Mouse (Mus musculus) myocyte (in vitro differentiated cells): ENCODE results near the gene Ypel1. TPM values are rescaled to one million over a fixed set of nuclear protein-coding genes. Genes with fewer than 3 reads are reported as not detected.

Source experiments
- H3K27me3 ChIP-seq: one replicate; pipeline ENCODE4 v1.6.1; 2011; ENCODE audit not compliant: control insufficient read depth, insufficient read depth, insufficient read length
- H3K36me3 ChIP-seq: one replicate; pipeline ENCODE4 v1.6.1; 2011; ENCODE audit not compliant: control insufficient read depth, insufficient read depth
- H3K4me2 ChIP-seq: one replicate; pipeline ENCODE4 v1.6.1; 2011; ENCODE audit warnings: low read depth, control low read depth
- H3K4me3 ChIP-seq: one replicate; pipeline ENCODE4 v1.5.1; 2011; ENCODE audit warnings: mild to moderate bottlenecking, control low read depth, moderate library complexity
- H3K79me2 ChIP-seq: one replicate; pipeline ENCODE4 v1.6.1; 2011; ENCODE audit not compliant: control insufficient read depth, insufficient read depth
- H3ac ChIP-seq: one replicate; pipeline ENCODE4 v1.6.1; 2011; ENCODE audit not compliant: control insufficient read depth, insufficient read length
- CEBPB ChIP-seq: IDR thresholded peaks from 2 replicates; pipeline ENCODE4 v1.6.1; 2011; ENCODE audit warnings: mild to moderate bottlenecking, moderate library complexity; ENCODE audit not compliant: poor library complexity, insufficient read depth, severe bottlenecking
- E2F4 ChIP-seq: IDR thresholded peaks from one replicate; pipeline ENCODE4 v1.6.1; 2011; ENCODE audit warnings: mild to moderate bottlenecking, control low read depth, moderate library complexity; ENCODE audit not compliant: insufficient read depth
- MAX ChIP-seq: IDR thresholded peaks from one replicate; pipeline ENCODE4 v1.6.1; 2011; ENCODE audit warnings: low read depth, mild to moderate bottlenecking, control low read depth
- MYOD1 ChIP-seq, 3 experiments: IDR thresholded peaks; one replicate each; pipeline ENCODE4 v1.6.1; 2011; ENCODE audit warnings: control low read depth in 2 of 3, low read depth in 2 of 3, mild to moderate bottlenecking in 2 of 3, moderate library complexity in 1 of 3; ENCODE audit not compliant: insufficient read length in 2 of 3, control insufficient read depth in 1 of 3
- MYOG ChIP-seq, 3 experiments: IDR thresholded peaks; one replicate each; pipeline ENCODE4 v1.6.1; 2011; ENCODE audit warnings: control low read depth in 2 of 3, low read depth in 2 of 3, mild to moderate bottlenecking in 2 of 3; ENCODE audit not compliant: insufficient read length in 2 of 3, control insufficient read depth in 1 of 3, insufficient read depth in 1 of 3
- POLR2A ChIP-seq: IDR thresholded peaks from one replicate; pipeline ENCODE4 v1.6.1; 2011; ENCODE audit warnings: low read depth, mild to moderate bottlenecking, control low read depth, moderate library complexity; ENCODE audit not compliant: insufficient read length
- POLR2AphosphoS2 ChIP-seq: IDR thresholded peaks from one replicate; pipeline ENCODE4 v1.6.1; 2011; ENCODE audit warnings: low read depth, control low read depth; ENCODE audit not compliant: insufficient read length
- REST ChIP-seq: IDR thresholded peaks from one replicate; pipeline ENCODE4 v1.6.1; 2011; ENCODE audit warnings: mild to moderate bottlenecking, control low read depth, moderate library complexity; ENCODE audit not compliant: insufficient read depth, insufficient read length
- SRF ChIP-seq: IDR thresholded peaks from one replicate; pipeline ENCODE4 v1.6.1; 2011; ENCODE audit warnings: low read depth; ENCODE audit not compliant: control insufficient read depth, insufficient read length
- TCF12 ChIP-seq: IDR thresholded peaks from one replicate; pipeline ENCODE4 v1.6.1; 2011; ENCODE audit warnings: mild to moderate bottlenecking, control low read depth; ENCODE audit not compliant: poor library complexity, insufficient read depth, severe bottlenecking
- TCF3 ChIP-seq: IDR thresholded peaks from one replicate; pipeline ENCODE4 v1.6.1; 2011; ENCODE audit warnings: low read depth, control low read depth; ENCODE audit not compliant: insufficient read length
- USF1 ChIP-seq: IDR thresholded peaks from one replicate; pipeline ENCODE4 v1.6.1; 2011; ENCODE audit warnings: low read depth, mild to moderate bottlenecking, control low read depth, moderate library complexity
- polyA plus RNA-seq: library from polyadenylated mRNA; unstranded; fragments of >200 nt; fragmentation: generic; extraction: Trizol; gene quantifications from one replicate; pipeline ENCODE4 v1.2.1, GENCODE M21; 2012; ENCODE audit warnings: missing spikeins

Gene Ypel1
- polyA plus RNA-seq, 1 experiment, result 2.7 TPM

DNA sequence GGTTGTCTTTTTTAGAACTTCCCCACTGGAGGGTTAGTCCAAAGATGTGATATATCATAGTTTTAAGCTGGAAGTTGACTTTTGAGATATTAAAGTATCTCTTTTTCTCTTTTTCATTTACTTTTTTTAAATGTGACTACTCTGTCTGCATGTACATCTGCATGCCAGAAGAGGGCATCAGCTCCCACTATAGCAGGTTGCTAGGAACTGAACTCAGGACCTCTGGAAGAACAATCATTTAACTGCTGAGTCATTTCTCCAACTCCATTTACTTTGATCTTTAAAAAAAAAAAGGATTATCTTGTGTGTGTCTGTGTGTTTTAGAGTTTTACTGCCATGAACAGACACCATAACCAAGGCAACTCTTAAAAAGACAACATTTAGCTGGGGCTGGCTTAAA lies 7.4 kb downstream of the Ypel1 start:
- Histone ChIP-seq H3K79me2 (no peaks in the 10 kb centered on the region), H3ac (no peak overlapping the region), H3K27me3 (no peaks in the 10 kb centered on the region), H3K4me2 (no peak overlapping the region), H3K4me3 (no peak overlapping the region), H3K36me3 (no peaks in the 10 kb centered on the region)
- no peak for TF ChIP-seq SRF
- no peak for TF ChIP-seq MYOG (IDR thresholded peaks at IDR 0.05; ENCODE audit: control insufficient read depth in 1 of 3, insufficient read depth in 1 of 3, insufficient read length in 2 of 3, low read depth in 2 of 3)
- no peak for TF ChIP-seq TCF12

DNA sequence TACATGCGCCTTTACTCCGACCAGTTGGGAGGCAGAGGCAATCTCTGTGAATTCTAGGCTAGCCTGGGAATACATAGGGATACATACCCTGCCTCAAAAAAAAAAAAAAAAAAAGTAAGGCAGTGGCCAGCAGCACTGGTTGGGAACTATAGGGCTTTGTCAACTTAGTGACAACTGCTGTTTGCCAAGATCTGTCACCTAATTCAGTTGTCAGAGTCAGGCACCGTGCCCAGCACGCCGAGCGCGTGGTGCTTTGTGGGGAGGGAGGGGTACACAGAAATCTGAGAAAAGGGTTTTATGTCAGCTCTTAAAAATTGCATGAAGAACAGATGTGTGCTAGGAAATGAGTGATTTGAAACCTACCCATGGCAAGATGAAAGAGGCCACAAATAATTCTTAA lies 8.6 kb downstream of the Ypel1 start:
- TF ChIP-seq REST, result no peak
- no peaks in the 10 kb centered on the region for H3K27me3 ChIP-seq
- no peak overlapping the region for H3K4me3 ChIP-seq
- no peak overlapping the region for H3ac ChIP-seq
- H3K79me2 ChIP-seq, result no peaks in the 10 kb centered on the region
- H3K4me2 ChIP-seq, result no peak overlapping the region
- no peaks in the 10 kb centered on the region for H3K36me3 ChIP-seq

GRCm38 (mm10) chr16:17082121-17082792 lies 12.8 kb downstream of the Ypel1 start:
- Histone ChIP-seq H3K36me3 (peaks cover 4% of the 10 kb centered on the region), H3K27me3 (no peaks in the 10 kb centered on the region), H3K4me2 (no peak overlapping the region), H3K4me3 (no peak overlapping the region), H3K79me2 (no peaks in the 10 kb centered on the region), H3ac (no peak overlapping the region)
- no peak for TF ChIP-seq REST
- TF ChIP-seq MYOD1 (IDR thresholded peaks at IDR 0.05; ENCODE audit: control insufficient read depth in 1 of 3, insufficient read length in 2 of 3, low read depth in 2 of 3), result no peak
- TF ChIP-seq MYOG (IDR thresholded peaks at IDR 0.05; ENCODE audit: control insufficient read depth in 1 of 3, insufficient read depth in 1 of 3, insufficient read length in 2 of 3, low read depth in 2 of 3), result no peak
- TF ChIP-seq MAX, result no peak
- TF ChIP-seq TCF3, result no peak
- no peak for TF ChIP-seq CEBPB
- no peak for TF ChIP-seq POLR2AphosphoS2
- no peak for TF ChIP-seq USF1
- TF ChIP-seq E2F4, result no peak
- no peak for TF ChIP-seq SRF
- TF ChIP-seq TCF12, result no peak
- no peak for TF ChIP-seq POLR2A

DNA sequence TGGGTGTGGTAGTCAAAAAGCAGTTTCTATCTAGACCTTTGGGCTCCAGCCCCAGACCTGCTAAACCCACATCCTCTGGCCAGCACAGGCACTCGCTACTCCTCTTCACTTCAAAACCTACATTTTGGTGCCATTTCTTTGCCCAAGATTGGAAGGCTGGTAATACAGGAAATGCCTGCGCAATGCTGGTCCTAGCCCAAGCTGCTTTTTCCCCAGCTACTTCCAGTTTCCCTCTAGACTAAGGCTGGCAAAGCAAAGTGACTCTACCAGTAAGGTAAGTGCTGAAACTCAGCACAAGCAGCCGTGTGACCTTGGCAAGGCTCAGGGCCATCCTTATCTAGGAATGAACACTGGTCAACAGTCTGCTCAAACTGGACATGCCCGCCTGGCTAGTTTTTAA lies 16.1 kb downstream of the Ypel1 start:
- H3K4me3 ChIP-seq, result no peak overlapping the region
- no peak for TF ChIP-seq TCF3
- TF ChIP-seq REST, result no peak
- TF ChIP-seq MAX, result no peak
- TF ChIP-seq POLR2AphosphoS2, result no peak
- TF ChIP-seq MYOG (IDR thresholded peaks at IDR 0.05; ENCODE audit: control insufficient read depth in 1 of 3, insufficient read depth in 1 of 3, insufficient read length in 2 of 3, low read depth in 2 of 3), result no peak
- no peak for TF ChIP-seq CEBPB
- TF ChIP-seq SRF, result no peak
- no peak for TF ChIP-seq POLR2A
- TF ChIP-seq E2F4, result no peak
- no peak for TF ChIP-seq USF1
- TF ChIP-seq MYOD1 (IDR thresholded peaks at IDR 0.05; ENCODE audit: control insufficient read depth in 1 of 3, insufficient read length in 2 of 3, low read depth in 2 of 3), result no peak
- TF ChIP-seq TCF12, result no peak
- H3K4me2 ChIP-seq, result no peak overlapping the region
- H3K27me3 ChIP-seq, result no peaks in the 10 kb centered on the region
- no peaks in the 10 kb centered on the region for H3K79me2 ChIP-seq
- peaks cover 13% of the 10 kb centered on the region for H3K36me3 ChIP-seq
- no peak overlapping the region for H3ac ChIP-seq

GRCm38 (mm10) chr16:17086241-17086640 lies 16.7 kb downstream of the Ypel1 start:
- no peaks in the 10 kb centered on the region for H3K79me2 ChIP-seq
- H3ac ChIP-seq, result no peak overlapping the region
- H3K36me3 ChIP-seq, result peaks cover 17% of the 10 kb centered on the region
- no peak overlapping the region for H3K4me2 ChIP-seq
- TF ChIP-seq TCF3, result no peak
- no peak overlapping the region for H3K4me3 ChIP-seq
- H3K27me3 ChIP-seq, result no peaks in the 10 kb centered on the region
